Mouse (Mus musculus): ENCODE results near the gene Elovl5. TPM values are rescaled to one million over a fixed set of nuclear protein-coding genes. Genes with fewer than 3 reads are reported as not detected.

Gene Elovl5
- polyA plus RNA-seq, 1 experiment from 2014 or later, result 65.2 TPM

- no peak overlapping the region for H3K27ac ChIP-seq (replicated peaks)
- H3K9me3 ChIP-seq, result no peaks in the 10 kb centered on the region
- ATAC-seq (ENCODE audit: extremely low read depth, insufficient number of reproducible peaks, low FRiP score, low TSS enrichment), result no peak
- peaks cover 26% of the 10 kb centered on the region for H3K4me1 ChIP-seq
- 80% methylated on average over 2 of the region's 2 CpGs for WGBS
- no peaks in the 10 kb centered on the region for H3K27me3 ChIP-seq (replicated peaks)
- no peak overlapping the region for H3K4me3 ChIP-seq
- H3K9ac ChIP-seq, result no peak overlapping the region
- H3K36me3 ChIP-seq, result no peaks in the 10 kb centered on the region
- H3K4me2 ChIP-seq, result no peak overlapping the region
Observed at GRCm38 (mm10) chr9:78003278-78003677, 86.1 kb downstream of the Elovl5 start.

GRCm38 (mm10) chr9:78005481-78005880 is 88.3 kb downstream of the Elovl5 start:
- no peak overlapping the region for H3K4me3 ChIP-seq
- no peaks in the 10 kb centered on the region for H3K27me3 ChIP-seq (replicated peaks)
- H3K4me2 ChIP-seq, result no peak overlapping the region
- H3K4me1 ChIP-seq, result peaks cover 18% of the 10 kb centered on the region
- no peaks in the 10 kb centered on the region for H3K9me3 ChIP-seq
- no peaks in the 10 kb centered on the region for H3K36me3 ChIP-seq
- H3K9ac ChIP-seq, result no peak overlapping the region
- H3K27ac ChIP-seq (replicated peaks), result no peak overlapping the region
- 52% methylated on average over 3 of the region's 3 CpGs for WGBS
- ATAC-seq (ENCODE audit: extremely low read depth, insufficient number of reproducible peaks, low FRiP score, low TSS enrichment), result no peak

GRCm38 (mm10) chr9:78006209-78007001 is 89.2 kb downstream of the Elovl5 start:
- H3K36me3 ChIP-seq, result no peaks in the 10 kb centered on the region
- ATAC-seq (ENCODE audit: extremely low read depth, insufficient number of reproducible peaks, low FRiP score, low TSS enrichment), result peak; percentile 52; the same call in 1 of the 2 replicates
- no peak overlapping the region for H3K4me2 ChIP-seq
- peak overlapping the region; percentile 51 for H3K27ac ChIP-seq (replicated peaks)
- WGBS, result 42% methylated on average over 19 of the region's 19 CpGs
- no peaks in the 10 kb centered on the region for H3K9me3 ChIP-seq
- H3K4me3 ChIP-seq, result no peak overlapping the region
- H3K9ac ChIP-seq, result 0 out of 2 replicates have a peak overlapping the region, but pooled peaks have one; percentile 7
- no peaks in the 10 kb centered on the region for H3K27me3 ChIP-seq (replicated peaks)
- peaks cover 11% of the 10 kb centered on the region for H3K4me1 ChIP-seq

GRCm38 (mm10) chr9:78009382-78009781 is 92.2 kb downstream of the Elovl5 start:
- Histone ChIP-seq H3K4me3 (no peak overlapping the region), H3K4me2 (no peak overlapping the region), H3K27me3 (replicated peaks) (no peaks in the 10 kb centered on the region), H3K4me1 (peaks cover 6% of the 10 kb centered on the region), H3K36me3 (no peaks in the 10 kb centered on the region), H3K9me3 (no peaks in the 10 kb centered on the region), H3K27ac (replicated peaks) (no peak overlapping the region), H3K9ac (no peak overlapping the region)
- 82% methylated on average over 7 of the region's 7 CpGs for WGBS
- no peak for ATAC-seq (ENCODE audit: extremely low read depth, insufficient number of reproducible peaks, low FRiP score, low TSS enrichment)

- Histone ChIP-seq H3K27me3 (replicated peaks) (no peaks in the 10 kb centered on the region), H3K9ac (no peak overlapping the region), H3K9me3 (no peaks in the 10 kb centered on the region), H3K27ac (replicated peaks) (no peak overlapping the region), H3K4me2 (no peak overlapping the region), H3K36me3 (no peaks in the 10 kb centered on the region), H3K4me1 (peaks cover 6% of the 10 kb centered on the region), H3K4me3 (no peak overlapping the region)
- ATAC-seq (ENCODE audit: extremely low read depth, insufficient number of reproducible peaks, low FRiP score, low TSS enrichment), result no peak
- WGBS, result 72% methylated on average over 5 of the region's 5 CpGs
Observed at GRCm38 (mm10) chr9:78010187-78010586, 93.0 kb downstream of the Elovl5 start.

GRCm38 (mm10) chr9:78010707-78011106 is 93.5 kb downstream of the Elovl5 start:
- ATAC-seq (ENCODE audit: extremely low read depth, insufficient number of reproducible peaks, low FRiP score, low TSS enrichment), result no peak
- 81% methylated on average over 10 of the region's 10 CpGs for WGBS
- H3K9ac ChIP-seq, result no peak overlapping the region
- H3K9me3 ChIP-seq, result no peaks in the 10 kb centered on the region
- H3K36me3 ChIP-seq, result no peaks in the 10 kb centered on the region
- no peak overlapping the region for H3K4me2 ChIP-seq
- H3K27ac ChIP-seq (replicated peaks), result no peak overlapping the region
- H3K4me1 ChIP-seq, result peaks cover 6% of the 10 kb centered on the region
- no peak overlapping the region for H3K4me3 ChIP-seq
- H3K27me3 ChIP-seq (replicated peaks), result no peaks in the 10 kb centered on the region

- H3K9ac ChIP-seq, result no peak overlapping the region
- 80% methylated on average over 4 of the region's 4 CpGs for WGBS
- no peak for ATAC-seq (ENCODE audit: extremely low read depth, insufficient number of reproducible peaks, low FRiP score, low TSS enrichment)
- H3K9me3 ChIP-seq, result no peaks in the 10 kb centered on the region
- no peak overlapping the region for H3K27ac ChIP-seq (replicated peaks)
- H3K4me3 ChIP-seq, result no peak overlapping the region
- no peaks in the 10 kb centered on the region for H3K27me3 ChIP-seq (replicated peaks)
- H3K4me2 ChIP-seq, result no peak overlapping the region
- H3K36me3 ChIP-seq, result no peaks in the 10 kb centered on the region
- H3K4me1 ChIP-seq, result peaks cover 10% of the 10 kb centered on the region
Observed at GRCm38 (mm10) chr9:78012066-78012465, 94.9 kb downstream of the Elovl5 start.

GRCm38 (mm10) chr9:78012681-78013080 is 95.5 kb downstream of the Elovl5 start:
- no peak overlapping the region for H3K4me2 ChIP-seq
- H3K27me3 ChIP-seq (replicated peaks), result no peaks in the 10 kb centered on the region
- peaks cover 10% of the 10 kb centered on the region for H3K4me1 ChIP-seq
- no peak for ATAC-seq (ENCODE audit: extremely low read depth, insufficient number of reproducible peaks, low FRiP score, low TSS enrichment)
- no peak overlapping the region for H3K9ac ChIP-seq
- H3K36me3 ChIP-seq, result no peaks in the 10 kb centered on the region
- no peak overlapping the region for H3K4me3 ChIP-seq
- no peak overlapping the region for H3K27ac ChIP-seq (replicated peaks)
- no peaks in the 10 kb centered on the region for H3K9me3 ChIP-seq
- 80% methylated on average over 5 of the region's 5 CpGs for WGBS

GRCm38 (mm10) chr9:78013813-78014212 is 96.6 kb downstream of the Elovl5 start:
- 32% methylated on average over 1 of the region's 1 CpGs for WGBS
- no peaks in the 10 kb centered on the region for H3K9me3 ChIP-seq
- no peak overlapping the region for H3K9ac ChIP-seq
- peaks cover 10% of the 10 kb centered on the region for H3K4me1 ChIP-seq
- H3K4me2 ChIP-seq, result no peak overlapping the region
- no peaks in the 10 kb centered on the region for H3K36me3 ChIP-seq
- ATAC-seq (ENCODE audit: extremely low read depth, insufficient number of reproducible peaks, low FRiP score, low TSS enrichment), result no peak
- no peaks in the 10 kb centered on the region for H3K27me3 ChIP-seq (replicated peaks)
- no peak overlapping the region for H3K27ac ChIP-seq (replicated peaks)
- H3K4me3 ChIP-seq, result no peak overlapping the region

- Histone ChIP-seq H3K9ac (no peak overlapping the region), H3K4me2 (no peak overlapping the region), H3K9me3 (no peaks in the 10 kb centered on the region), H3K27me3 (replicated peaks) (no peaks in the 10 kb centered on the region), H3K27ac (replicated peaks) (no peak overlapping the region), H3K4me1 (peaks cover 21% of the 10 kb centered on the region), H3K36me3 (no peaks in the 10 kb centered on the region), H3K4me3 (no peak overlapping the region)
- 83% methylated on average over 7 of the region's 7 CpGs for WGBS
- ATAC-seq (ENCODE audit: extremely low read depth, insufficient number of reproducible peaks, low FRiP score, low TSS enrichment), result no peak
Observed at GRCm38 (mm10) chr9:78015816-78016215, 98.7 kb downstream of the Elovl5 start.

- ATAC-seq (ENCODE audit: extremely low read depth, insufficient number of reproducible peaks, low FRiP score, low TSS enrichment), result no peak
Observed at GRCm38 (mm10) chr9:78016288-78016687, 99.1 kb downstream of the Elovl5 start.

GRCm38 (mm10) chr9:78021256-78021655 is 104.1 kb downstream of the Elovl5 start:
- Histone ChIP-seq H3K4me3 (no peak overlapping the region), H3K4me1 (peaks cover 37% of the 10 kb centered on the region), H3K9me3 (no peaks in the 10 kb centered on the region), H3K36me3 (no peaks in the 10 kb centered on the region), H3K27ac (replicated peaks) (peak overlapping the region; percentile 75), H3K27me3 (replicated peaks) (no peaks in the 10 kb centered on the region), H3K4me2 (no peak overlapping the region), H3K9ac (0 out of 2 replicates have a peak overlapping the region, but pooled peaks have one; percentile 30)
- peak; percentile 35; the same call in 1 of the 2 replicates for ATAC-seq (ENCODE audit: extremely low read depth, insufficient number of reproducible peaks, low FRiP score, low TSS enrichment)
- whole genome bisulfite sequencing, result 19% methylated on average over 9 of the region's 9 CpGs

More at GRCm38 (mm10) chr9:78016288-78016687, 99.1 kb downstream of the Elovl5 start:
- peak overlapping the region; percentile 41; the same call in 1 of the 2 replicates for H3K27ac ChIP-seq (replicated peaks)
- 32% methylated on average over 15 of the region's 15 CpGs for whole genome bisulfite sequencing
- H3K4me3 ChIP-seq, result peak overlapping the region; percentile 9; the same call in 1 of the 2 replicates
- no peaks in the 10 kb centered on the region for H3K27me3 ChIP-seq (replicated peaks)
- H3K36me3 ChIP-seq, result no peaks in the 10 kb centered on the region
- no peaks in the 10 kb centered on the region for H3K9me3 ChIP-seq
- peak overlapping the region; percentile 54 for H3K4me2 ChIP-seq
- peak overlapping the region; percentile 61 for H3K9ac ChIP-seq
- peaks cover 26% of the 10 kb centered on the region for H3K4me1 ChIP-seq

All from heart, embryonic 13.5 days (tissue).